Mouse (Mus musculus): ENCODE data around the gene Unc50.

The Unc50 gene

GRCm38 (mm10) chr1:37448361-37449095, 18.6 kb downstream of the Unc50 start:
- DNase-seq (ENCODE audit: low read depth, low spot score), result no peak

- no peak for DNase-seq (ENCODE audit: low read depth, low spot score)
Observed at GRCm38 (mm10) chr1:37451270-37451669, 21.3 kb downstream of the Unc50 start.

- no peak for DNase-seq (ENCODE audit: low read depth, low spot score)
Observed at GRCm38 (mm10) chr1:37457546-37457945, 27.6 kb downstream of the Unc50 start.

GRCm38 (mm10) chr1:37464878-37465452, 35.0 kb downstream of the Unc50 start:
- no peak for DNase-seq (ENCODE audit: low read depth, low spot score)

- no peak for DNase-seq (ENCODE audit: low read depth, low spot score)
Observed at GRCm38 (mm10) chr1:37466322-37466995, 36.5 kb downstream of the Unc50 start.

- DNase-seq (ENCODE audit: low read depth, low spot score), result no peak
Observed at GRCm38 (mm10) chr1:37467806-37468205, 37.9 kb downstream of the Unc50 start.

GRCm38 (mm10) chr1:37469007-37469406, 39.1 kb downstream of the Unc50 start:
- no peak for DNase-seq (ENCODE audit: low read depth, low spot score)

- no peak for DNase-seq (ENCODE audit: low read depth, low spot score)
Observed at GRCm38 (mm10) chr1:37471179-37472148, 41.5 kb downstream of the Unc50 start.

- no peak for DNase-seq (ENCODE audit: low read depth, low spot score)
Observed at GRCm38 (mm10) chr1:37473251-37473650, 43.3 kb downstream of the Unc50 start.

- DNase-seq (ENCODE audit: low read depth, low spot score), result no peak
Observed at GRCm38 (mm10) chr1:37474046-37474445, 44.1 kb downstream of the Unc50 start.

GRCm38 (mm10) chr1:37474634-37475190, 44.8 kb downstream of the Unc50 start:
- no peak for DNase-seq (ENCODE audit: low read depth, low spot score)

- no peak for DNase-seq (ENCODE audit: low read depth, low spot score)
Observed at GRCm38 (mm10) chr1:37475312-37475711, 45.4 kb downstream of the Unc50 start.

- DNase-seq (ENCODE audit: low read depth, low spot score), result no peak
Observed at GRCm38 (mm10) chr1:37477250-37477649, 47.3 kb downstream of the Unc50 start.

GRCm38 (mm10) chr1:37477928-37478327, 48.0 kb downstream of the Unc50 start:
- DNase-seq (ENCODE audit: low read depth, low spot score), result no peak

- DNase-seq (ENCODE audit: low read depth, low spot score), result no peak
Observed at GRCm38 (mm10) chr1:37478416-37478815, 48.5 kb downstream of the Unc50 start.

- DNase-seq (ENCODE audit: low read depth, low spot score), result no peak
Observed at GRCm38 (mm10) chr1:37479074-37479473, 49.1 kb downstream of the Unc50 start.

- no peak for DNase-seq (ENCODE audit: low read depth, low spot score)
Observed at GRCm38 (mm10) chr1:37479759-37480158, 49.8 kb downstream of the Unc50 start.

GRCm38 (mm10) chr1:37480731-37481130, 50.8 kb downstream of the Unc50 start:
- no peak for DNase-seq (ENCODE audit: low read depth, low spot score)

- DNase-seq (ENCODE audit: low read depth, low spot score), result no peak
Observed at GRCm38 (mm10) chr1:37481331-37481730, 51.4 kb downstream of the Unc50 start.

GRCm38 (mm10) chr1:37484612-37485011, 54.7 kb downstream of the Unc50 start:
- DNase-seq (ENCODE audit: low read depth, low spot score), result no peak

GRCm38 (mm10) chr1:37486439-37486838, 56.5 kb downstream of the Unc50 start:
- DNase-seq (ENCODE audit: low read depth, low spot score), result no peak

Measured in retina, postnatal 7 days (tissue).